Mouse (Mus musculus) neural tube, embryonic 12.5 days (tissue): ENCODE measurements at regions not wholly inside any gene's neighbourhood (a gene's known extent, or its start where the extent isn't known, plus 50 kb on each side); places are given as distances from the start of the nearest gene placed in this dataset.

ENCODE experiments used
- ATAC-seq: fragments of 200-750 bp; cut with Nextera tagmentation; 2 replicates; pipeline ENCODE4 v1.8.0; 2017; ENCODE audit warnings: low read depth, mild to moderate bottlenecking, moderate TSS enrichment, moderate library complexity; ENCODE audit not compliant: low FRiP score
- H3K27ac ChIP-seq: fragments of 300-500 bp; sonication (generic); 2 replicates; pipeline ENCODE4 v1.5.1; 2016
- H3K27me3 ChIP-seq: fragments of 300-500 bp; sonication (generic); replicated peaks from 2 replicates; pipeline ENCODE4 v1.6.1; 2016; ENCODE audit warnings: mild to moderate bottlenecking
- H3K36me3 ChIP-seq: fragments of 300-500 bp; sonication (generic); 2 replicates; pipeline ENCODE4 v1.6.1; 2016; ENCODE audit warnings: mild to moderate bottlenecking
- H3K4me1 ChIP-seq: fragments of 300-500 bp; sonication (generic); 2 replicates; pipeline ENCODE4 v1.6.1; 2016
- H3K4me2 ChIP-seq: fragments of 300-500 bp; sonication (generic); replicated peaks from 2 replicates; pipeline ENCODE4 v1.6.1; 2016; ENCODE audit warnings: mild to moderate bottlenecking
- H3K4me3 ChIP-seq: fragments of 300-500 bp; sonication (generic); 2 replicates; pipeline ENCODE4 v1.5.1; 2016
- H3K9ac ChIP-seq: fragments of 300-500 bp; sonication (generic); 2 replicates; pipeline ENCODE4 v1.6.1; 2016; ENCODE audit warnings: mild to moderate bottlenecking
- H3K9me3 ChIP-seq: fragments of 300-500 bp; sonication (generic); 2 replicates; pipeline ENCODE4 v1.6.1; 2016; ENCODE audit warnings: mild to moderate bottlenecking
- WGBS: fragments of 180-500 bp; shearing (Covaris S2); methylation state at CpG from one replicate; pipeline ENCODE4 v1.1.7; 2016; 5-methylcytosine and 5-hydroxymethylcytosine counted together

DNA sequence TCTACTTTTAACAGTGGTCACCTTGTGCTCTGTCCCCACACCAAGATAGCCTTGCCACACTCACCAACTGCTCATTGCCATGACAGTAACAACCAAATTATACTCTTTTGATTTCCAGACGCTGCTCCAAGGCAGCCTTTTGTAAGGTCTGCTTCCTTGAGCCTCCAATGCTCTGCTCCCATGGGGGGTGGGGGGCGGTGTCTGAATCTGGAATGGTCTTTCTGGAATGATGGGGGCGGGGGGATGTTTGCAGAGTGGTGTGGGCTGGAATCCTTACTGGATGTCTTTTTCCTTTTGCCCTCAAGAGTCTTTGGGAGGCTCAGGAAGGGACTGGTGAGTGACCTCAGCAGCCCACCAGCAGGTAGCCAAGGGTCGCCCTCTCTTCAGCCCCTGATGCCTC is 131.4 kb upstream of the Lemd2 start:
- no peak for ATAC-seq
- Histone ChIP-seq H3K4me2 (no peak overlapping the region), H3K27ac (no peak overlapping the region), H3K9ac (no peak overlapping the region), H3K4me3 (no peak overlapping the region), H3K36me3 (no peaks in the 10 kb centered on the region), H3K9me3 (no peaks in the 10 kb centered on the region), H3K27me3 (no peaks in the 10 kb centered on the region), H3K4me1 (peaks cover 5% of the 10 kb centered on the region)
- 64% methylated on average over 4 of the region's 4 CpGs for WGBS

DNA sequence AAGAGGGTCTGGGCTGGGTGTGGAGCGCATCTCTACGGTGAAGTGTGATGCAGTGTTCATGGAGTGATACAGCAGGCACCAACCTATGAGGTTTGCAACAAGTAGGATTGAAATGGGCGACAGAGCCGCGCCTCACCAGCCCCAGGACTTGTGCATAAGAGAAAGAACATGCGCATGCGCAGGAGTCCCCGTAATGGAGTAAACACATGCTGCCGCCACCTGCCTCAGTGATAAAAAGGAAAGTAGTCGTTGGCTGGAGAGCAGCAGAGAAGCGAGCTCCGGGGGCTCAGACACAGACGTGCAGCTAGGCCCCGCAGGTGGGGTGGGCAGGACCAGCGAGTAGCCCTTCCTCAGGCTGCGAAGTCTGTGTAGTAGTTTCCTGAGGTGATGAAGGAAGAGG is 129.3 kb upstream of the Lemd2 start:
- Histone ChIP-seq H3K27ac (no peak overlapping the region), H3K4me3 (no peak overlapping the region), H3K4me2 (no peak overlapping the region), H3K9ac (no peak overlapping the region), H3K36me3 (no peaks in the 10 kb centered on the region), H3K27me3 (no peaks in the 10 kb centered on the region), H3K9me3 (no peaks in the 10 kb centered on the region), H3K4me1 (peaks cover 5% of the 10 kb centered on the region)
- WGBS = 78% methylated on average over 16 of the region's 16 CpGs
- ATAC-seq = no peak

DNA sequence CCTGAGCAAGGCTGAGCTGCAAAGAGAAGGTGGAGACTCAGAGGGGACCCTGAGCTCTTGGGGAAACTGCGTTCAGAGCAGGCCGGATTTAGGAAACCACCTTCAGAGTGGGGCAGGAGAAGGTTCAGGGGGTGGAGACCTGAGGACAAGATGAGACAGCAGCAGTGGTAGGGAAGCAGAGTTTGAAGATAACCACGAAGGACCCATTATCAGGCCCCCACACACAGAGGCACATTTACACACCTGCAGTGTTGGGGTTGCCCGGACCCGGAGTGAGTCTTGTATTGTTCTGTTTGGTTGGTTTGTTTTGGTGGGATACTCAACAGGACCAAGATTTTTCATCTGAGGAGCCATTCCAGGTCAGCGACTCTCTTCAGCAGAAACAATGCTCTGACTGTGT is 128.9 kb upstream of the Lemd2 start:
- H3K27ac ChIP-seq = no peak overlapping the region
- no peak for ATAC-seq
- H3K9ac ChIP-seq = no peak overlapping the region
- no peak overlapping the region for H3K4me2 ChIP-seq
- H3K27me3 ChIP-seq = no peaks in the 10 kb centered on the region
- WGBS = 82% methylated on average over 6 of the region's 6 CpGs
- peaks cover 5% of the 10 kb centered on the region for H3K4me1 ChIP-seq
- H3K36me3 ChIP-seq = no peaks in the 10 kb centered on the region
- H3K9me3 ChIP-seq = no peaks in the 10 kb centered on the region
- H3K4me3 ChIP-seq = no peak overlapping the region

DNA sequence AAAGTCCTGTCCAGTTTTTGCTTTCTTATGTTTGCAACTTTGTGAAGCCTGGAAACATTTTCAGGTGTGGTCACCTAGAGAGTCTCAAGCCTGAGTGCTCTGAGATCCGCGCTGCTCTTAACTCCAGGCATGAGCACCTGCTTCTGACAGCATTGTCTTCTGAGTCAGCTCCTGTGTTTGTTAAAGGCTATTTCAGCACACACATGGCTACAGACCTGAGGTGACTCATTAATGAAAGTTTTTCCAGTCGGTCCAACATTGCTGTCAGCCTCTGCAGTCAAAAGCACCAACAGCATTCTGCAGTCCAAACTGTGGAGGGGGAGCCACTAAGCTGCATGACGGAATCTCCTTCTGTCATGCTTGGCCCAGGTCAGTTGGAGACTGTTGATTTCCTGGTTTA is 127.8 kb upstream of the Lemd2 start:
- no peak for ATAC-seq
- Histone ChIP-seq H3K27ac (no peak overlapping the region), H3K4me1 (peaks cover 5% of the 10 kb centered on the region), H3K36me3 (no peaks in the 10 kb centered on the region), H3K9me3 (no peaks in the 10 kb centered on the region), H3K4me2 (no peak overlapping the region), H3K27me3 (no peaks in the 10 kb centered on the region), H3K4me3 (no peak overlapping the region), H3K9ac (no peak overlapping the region)
- WGBS = 91% methylated on average over 4 of the region's 4 CpGs

DNA sequence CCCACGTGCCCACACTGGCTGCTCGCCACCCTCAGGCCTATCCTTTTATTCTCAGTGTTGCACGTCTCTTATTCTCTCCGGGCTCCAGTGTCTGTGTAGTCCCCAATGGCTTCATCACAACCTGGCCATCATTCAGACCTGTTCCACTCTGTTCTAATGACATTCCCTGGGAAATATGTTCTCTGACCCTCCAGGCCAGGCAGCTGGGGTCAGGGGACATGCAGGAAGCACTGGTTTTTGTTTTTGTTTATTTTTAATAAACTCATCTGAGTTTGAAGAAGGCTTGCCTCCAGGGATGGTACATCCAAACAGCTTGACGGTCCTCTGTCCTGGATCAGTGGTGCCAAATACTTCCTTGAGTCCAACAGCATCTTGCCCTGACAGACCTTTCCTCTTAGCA is 127.4 kb upstream of the Lemd2 start:
- 79% methylated on average over 5 of the region's 5 CpGs for WGBS
- no peak for ATAC-seq
- Histone ChIP-seq H3K9ac (no peak overlapping the region), H3K4me1 (peaks cover 5% of the 10 kb centered on the region), H3K36me3 (no peaks in the 10 kb centered on the region), H3K9me3 (no peaks in the 10 kb centered on the region), H3K27ac (no peak overlapping the region), H3K4me2 (no peak overlapping the region), H3K4me3 (no peak overlapping the region), H3K27me3 (no peaks in the 10 kb centered on the region)

DNA sequence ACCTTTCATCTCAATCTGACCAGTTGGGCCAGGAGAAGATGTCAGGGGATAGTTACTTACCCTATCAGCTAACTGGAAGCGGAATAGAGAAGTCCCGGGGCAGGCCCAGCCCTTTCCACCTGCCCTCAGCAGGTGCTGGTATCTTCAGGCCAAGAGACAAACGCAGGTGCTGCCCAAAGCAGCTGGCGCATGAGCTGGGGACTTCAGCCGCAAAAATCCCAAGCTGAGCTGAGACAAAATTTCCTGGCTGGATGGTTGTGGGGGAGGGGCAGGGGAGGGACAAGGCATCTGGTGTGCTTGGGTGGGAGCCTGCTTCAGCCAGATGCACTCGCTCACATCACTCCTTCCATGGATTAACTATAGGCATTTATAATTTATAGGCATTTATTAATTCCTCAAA is 125.5 kb upstream of the Lemd2 start:
- H3K36me3 ChIP-seq = no peaks in the 10 kb centered on the region
- no peak for ATAC-seq
- H3K4me1 ChIP-seq = peaks cover 10% of the 10 kb centered on the region
- H3K4me2 ChIP-seq = no peak overlapping the region
- no peak overlapping the region for H3K27ac ChIP-seq
- H3K27me3 ChIP-seq = 0 out of 2 replicates have a peak, but pooled peaks cover 4% of the 10 kb centered on the region
- H3K9me3 ChIP-seq = no peaks in the 10 kb centered on the region
- WGBS = 64% methylated on average over 6 of the region's 6 CpGs
- H3K4me3 ChIP-seq = no peak overlapping the region
- H3K9ac ChIP-seq = no peak overlapping the region

DNA sequence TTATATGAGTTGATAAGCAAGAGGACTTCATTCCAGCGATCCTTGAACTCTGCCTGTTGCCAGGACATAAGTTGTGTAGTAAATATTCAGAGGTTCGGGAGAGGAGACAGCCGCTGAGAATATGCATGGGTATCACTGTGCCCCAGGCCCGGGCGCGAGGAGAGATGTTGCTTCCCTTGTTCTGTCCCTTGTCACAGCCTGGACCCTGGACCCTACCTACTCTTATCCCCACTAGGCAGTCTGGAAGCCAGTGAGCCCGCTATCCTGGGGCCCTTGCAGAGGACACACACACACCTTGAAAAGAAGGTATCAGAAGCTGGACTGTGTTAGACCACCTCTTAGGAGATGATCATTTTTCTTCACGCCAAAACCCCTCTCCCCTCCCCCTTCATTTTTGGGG is 124.9 kb upstream of the Lemd2 start:
- Histone ChIP-seq H3K9me3 (no peaks in the 10 kb centered on the region), H3K4me2 (no peak overlapping the region), H3K4me1 (peaks cover 10% of the 10 kb centered on the region), H3K27me3 (0 out of 2 replicates have a peak, but pooled peaks cover 4% of the 10 kb centered on the region), H3K36me3 (no peaks in the 10 kb centered on the region), H3K4me3 (no peak overlapping the region), H3K27ac (no peak overlapping the region), H3K9ac (no peak overlapping the region)
- ATAC-seq = no peak
- WGBS = 91% methylated on average over 8 of the region's 8 CpGs

DNA sequence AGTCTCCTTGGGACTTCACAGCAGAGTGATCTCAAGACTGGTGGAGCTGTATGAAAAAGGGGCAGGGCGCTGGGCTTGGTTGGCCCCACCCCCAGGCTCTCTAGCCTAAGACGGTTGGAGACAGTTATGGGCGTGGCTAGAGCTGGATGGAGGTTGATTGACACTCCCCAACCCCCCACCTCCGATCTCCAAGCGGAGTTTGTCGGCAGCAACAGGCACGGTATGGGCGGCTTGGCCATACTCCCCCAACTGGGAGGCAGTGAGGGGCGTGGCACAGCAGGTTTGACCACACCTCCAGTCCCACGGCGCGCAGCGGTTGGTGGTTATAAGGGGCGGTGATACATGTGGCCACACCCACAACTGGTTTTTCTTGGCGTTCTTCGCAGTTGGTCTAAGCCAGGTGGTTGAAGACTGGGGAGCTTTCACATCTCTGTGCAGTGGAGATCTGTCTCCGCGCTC is 120.8 kb upstream of the Lemd2 start:
- no peak overlapping the region for H3K27ac ChIP-seq
- H3K4me2 ChIP-seq = peak overlapping the region; percentile 54
- 6% methylated on average over 18 of the region's 18 CpGs for WGBS
- H3K4me3 ChIP-seq = peak overlapping the region; percentile 3
- H3K9me3 ChIP-seq = no peaks in the 10 kb centered on the region
- H3K27me3 ChIP-seq = 0 out of 2 replicates have a peak, but pooled peaks cover 4% of the 10 kb centered on the region
- H3K4me1 ChIP-seq = peaks cover 6% of the 10 kb centered on the region
- no peaks in the 10 kb centered on the region for H3K36me3 ChIP-seq
- ATAC-seq = peak; percentile 68; the same call in 1 of the 2 replicates
- no peak overlapping the region for H3K9ac ChIP-seq

DNA sequence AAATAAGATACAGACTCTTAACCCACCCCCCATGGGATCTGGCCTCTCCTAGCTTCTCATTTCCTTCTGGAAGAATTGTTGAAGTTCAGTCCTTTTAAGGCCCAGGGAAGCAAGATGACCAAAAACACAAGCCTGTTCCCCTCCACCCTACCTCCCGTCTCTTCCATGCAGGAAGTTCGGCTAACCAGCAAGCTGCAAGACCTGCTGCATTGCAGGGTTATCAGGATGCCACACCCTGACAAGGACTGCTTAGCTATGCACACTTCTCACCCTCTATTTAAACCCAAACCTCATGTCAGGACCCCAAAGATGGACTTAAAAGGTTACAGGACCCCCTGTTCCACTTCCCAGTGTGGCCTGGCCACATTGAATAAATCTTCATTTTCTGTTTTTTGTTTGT is 119.2 kb upstream of the Lemd2 start:
- Histone ChIP-seq H3K9ac (no peak overlapping the region), H3K9me3 (no peaks in the 10 kb centered on the region), H3K36me3 (no peaks in the 10 kb centered on the region), H3K4me1 (peaks cover 6% of the 10 kb centered on the region; the same call in 1 of the 2 replicates), H3K4me3 (no peak overlapping the region), H3K4me2 (no peak overlapping the region), H3K27me3 (0 out of 2 replicates have a peak, but pooled peaks cover 4% of the 10 kb centered on the region), H3K27ac (no peak overlapping the region)
- 92% methylated on average over 2 of the region's 2 CpGs for WGBS
- ATAC-seq = no peak

DNA sequence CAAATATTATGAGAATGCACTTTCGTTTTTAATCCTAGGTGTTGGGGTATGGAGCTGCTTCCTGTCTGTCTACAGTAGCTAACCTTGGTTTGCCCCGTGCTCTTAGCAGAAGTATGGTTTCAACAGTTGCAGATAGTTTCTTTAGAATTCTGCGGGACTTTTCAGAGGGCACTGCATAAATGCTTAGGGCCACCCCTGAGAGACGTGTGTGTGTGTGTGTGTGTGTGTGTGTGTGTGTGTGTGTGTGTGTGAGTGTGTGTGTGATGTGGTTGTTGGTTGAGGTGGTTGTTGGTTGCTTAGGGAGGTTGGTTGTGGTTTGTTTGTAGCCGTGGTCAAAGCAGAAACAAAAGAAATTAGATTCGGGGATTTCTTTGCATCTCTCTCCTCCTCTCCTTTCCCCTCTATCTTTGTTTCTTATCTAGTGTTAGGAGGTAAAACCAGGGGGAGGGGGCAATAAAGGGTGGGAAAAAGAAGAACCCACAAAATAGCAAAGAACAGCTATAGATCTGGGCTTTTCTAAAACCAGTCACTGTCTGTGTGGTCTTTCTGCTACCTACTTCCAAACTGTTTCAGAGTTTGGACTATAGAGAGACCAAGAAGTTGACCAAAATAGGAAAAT is 118.7 kb upstream of the Lemd2 start:
- Histone ChIP-seq H3K27me3 (0 out of 2 replicates have a peak, but pooled peaks cover 4% of the 10 kb centered on the region), H3K4me2 (no peak overlapping the region), H3K36me3 (no peaks in the 10 kb centered on the region), H3K9ac (no peak overlapping the region), H3K9me3 (no peaks in the 10 kb centered on the region), H3K4me1 (peaks cover 8% of the 10 kb centered on the region; the same call in 1 of the 2 replicates), H3K4me3 (no peak overlapping the region), H3K27ac (no peak overlapping the region)
- ATAC-seq = no peak
- 77% methylated on average over 6 of the region's 6 CpGs for WGBS

DNA sequence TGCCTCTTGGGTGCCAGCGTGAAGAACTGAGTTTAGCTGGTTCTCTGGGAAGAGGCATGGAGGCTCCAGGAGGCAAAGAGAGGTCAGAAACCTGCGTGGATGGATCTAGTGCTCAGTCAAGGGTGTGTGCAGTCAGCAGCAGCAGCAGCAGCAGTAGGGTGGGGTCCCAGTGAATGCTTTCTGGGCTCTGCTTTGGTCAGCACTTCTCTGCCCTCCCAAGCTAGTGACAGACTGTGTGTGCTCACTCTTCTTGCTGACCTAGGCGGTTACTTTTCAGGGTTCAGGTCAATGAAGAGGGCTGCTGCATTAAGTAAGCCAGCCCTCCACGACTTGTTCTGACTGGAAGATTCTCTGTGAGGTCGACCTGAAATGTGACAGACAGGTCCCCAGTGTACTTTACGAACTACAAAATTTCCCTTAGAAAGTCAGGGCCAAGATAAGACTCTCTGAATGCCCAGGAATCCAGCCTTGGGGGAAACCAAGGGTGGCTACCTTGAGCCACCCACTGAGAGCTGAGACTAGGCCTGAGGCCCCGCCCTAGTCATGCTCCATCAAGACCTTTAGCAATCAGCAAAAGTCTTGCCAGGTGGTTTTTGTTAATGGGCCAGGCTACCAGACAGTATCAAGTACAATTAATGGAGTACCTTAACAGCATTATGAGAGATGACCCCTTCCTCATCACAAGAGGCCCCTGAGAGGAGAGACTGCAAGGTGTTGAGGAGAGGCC is 114.9 kb upstream of the Lemd2 start:
- WGBS = 75% methylated on average over 7 of the region's 7 CpGs
- no peaks in the 10 kb centered on the region for H3K36me3 ChIP-seq
- ATAC-seq = no peak
- H3K9ac ChIP-seq = no peak overlapping the region
- no peaks in the 10 kb centered on the region for H3K27me3 ChIP-seq
- peaks cover 21% of the 10 kb centered on the region for H3K4me1 ChIP-seq
- no peak overlapping the region for H3K27ac ChIP-seq
- no peak overlapping the region for H3K4me3 ChIP-seq
- H3K4me2 ChIP-seq = no peak overlapping the region
- H3K9me3 ChIP-seq = no peaks in the 10 kb centered on the region

DNA sequence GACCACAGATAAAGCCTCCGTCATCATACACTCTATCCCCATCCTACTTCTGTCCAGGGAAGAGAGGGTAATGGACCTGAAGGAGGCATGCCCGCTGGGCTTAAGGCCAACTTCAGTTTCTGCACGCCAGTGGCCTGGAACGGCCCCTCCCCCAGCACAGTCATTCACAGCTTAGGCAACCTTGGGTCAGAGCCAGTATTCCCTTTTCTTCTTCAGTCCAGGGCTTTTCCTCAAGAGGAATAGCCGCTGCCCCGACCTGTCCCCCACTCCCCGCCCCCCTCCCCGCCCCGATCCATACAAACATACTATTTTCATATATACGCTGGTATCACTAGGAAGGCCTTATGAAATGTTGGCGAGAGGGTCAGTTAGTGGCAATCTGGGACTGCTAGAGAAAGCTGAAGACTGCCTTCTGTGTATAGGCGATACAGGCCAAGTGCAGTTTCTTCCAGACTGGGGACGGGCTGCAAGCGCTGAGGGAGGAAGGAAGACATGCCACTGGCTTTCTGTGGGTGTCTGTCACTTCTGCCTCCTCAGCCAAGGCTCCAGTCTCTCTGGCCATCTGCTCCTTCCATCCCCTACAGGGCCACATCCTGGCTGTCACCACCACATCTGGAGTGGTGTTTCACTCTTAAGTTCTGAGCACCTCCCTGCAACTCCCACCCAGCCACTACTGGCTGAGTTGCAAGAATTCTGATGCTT is 113.5 kb upstream of the Lemd2 start:
- 68% methylated on average over 14 of the region's 14 CpGs for WGBS
- no peak overlapping the region for H3K4me3 ChIP-seq
- H3K27me3 ChIP-seq = no peaks in the 10 kb centered on the region
- H3K9me3 ChIP-seq = no peaks in the 10 kb centered on the region
- no peak overlapping the region for H3K27ac ChIP-seq
- peaks cover 21% of the 10 kb centered on the region for H3K4me1 ChIP-seq
- ATAC-seq = no peak
- H3K4me2 ChIP-seq = no peak overlapping the region
- H3K36me3 ChIP-seq = no peaks in the 10 kb centered on the region
- no peak overlapping the region for H3K9ac ChIP-seq
